Mouse (Mus musculus): Measurements from ENCODE around the gene S100a4.

- TF ChIP-seq CTCF (IDR thresholded peaks at IDR 0.05; ENCODE audit: extremely low read depth, insufficient read depth, low read length) (no peak), POLR2A (IDR thresholded peaks at IDR 0.05; ENCODE audit: extremely low read depth, insufficient read depth, low read length) (no peak)
Observed at GRCm38 (mm10) chr3:90615911-90616310, 12.3 kb downstream of the S100a4 start.

Data from cortical plate, adult 2 months (tissue).